Mouse (Mus musculus) 3T3-L1 (cell line): ENCODE measurements at regions not wholly inside any gene's neighbourhood (a gene's known extent, or its start where the extent isn't known, plus 50 kb on each side); places are given as distances from the start of the nearest gene placed in this dataset.
"Not testable (repeated sequence)": the region's sequence is repeated elsewhere in the genome, so short reads cannot be mapped to it uniquely, and the experiment has no call there.

Source experiments
- DNase-seq: peaks from one replicate; pipeline ENCODE4 v3.0.0-alpha.2; 2015; ENCODE audit warnings: low read depth, low spot score

DNA sequence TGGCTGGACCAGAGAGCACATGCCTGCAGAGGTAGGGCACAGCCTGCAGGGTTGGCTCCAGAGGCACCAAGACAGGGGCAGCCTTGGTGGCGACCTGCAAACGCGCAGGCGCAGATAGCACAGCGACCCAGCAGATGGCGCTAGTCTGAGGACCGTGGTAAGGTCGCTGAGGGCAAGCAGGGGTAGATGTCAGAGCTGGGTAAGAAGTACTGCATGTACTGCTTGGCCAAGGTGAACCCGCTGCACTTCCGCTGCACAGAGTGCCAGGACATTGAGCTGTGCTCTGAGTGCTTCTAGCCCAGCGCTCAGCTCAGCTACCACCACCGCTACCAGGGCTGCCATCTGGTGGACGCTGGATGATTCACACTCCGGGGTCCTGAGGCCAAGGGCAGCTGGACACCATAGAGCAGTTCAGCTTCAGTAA, 68.3 kb downstream of the Hsp90b1 start:
- DNase-seq, result peak; percentile 57

DNA sequence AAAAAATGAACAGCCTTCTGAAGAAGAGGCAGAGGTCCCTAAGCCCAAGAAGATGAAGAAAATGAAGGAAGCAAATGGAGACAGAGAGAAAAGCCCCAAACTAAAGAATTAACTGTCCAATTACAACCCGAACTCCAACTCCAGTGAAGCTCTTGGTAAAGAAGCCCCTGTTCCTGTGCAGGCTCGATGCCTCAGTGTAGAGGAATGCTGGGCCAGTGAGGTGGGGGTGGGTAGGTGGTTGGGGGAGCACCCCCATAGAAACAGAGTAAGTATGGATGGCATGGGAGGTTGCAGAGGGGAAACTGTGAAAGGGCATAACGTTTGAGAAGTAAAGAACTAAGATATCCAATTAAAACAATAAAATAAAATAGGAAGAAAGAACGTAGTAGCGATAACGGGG, 68.8 kb downstream of the Hsp90b1 start:
- DNase-seq, result not testable (repeated sequence)

DNA sequence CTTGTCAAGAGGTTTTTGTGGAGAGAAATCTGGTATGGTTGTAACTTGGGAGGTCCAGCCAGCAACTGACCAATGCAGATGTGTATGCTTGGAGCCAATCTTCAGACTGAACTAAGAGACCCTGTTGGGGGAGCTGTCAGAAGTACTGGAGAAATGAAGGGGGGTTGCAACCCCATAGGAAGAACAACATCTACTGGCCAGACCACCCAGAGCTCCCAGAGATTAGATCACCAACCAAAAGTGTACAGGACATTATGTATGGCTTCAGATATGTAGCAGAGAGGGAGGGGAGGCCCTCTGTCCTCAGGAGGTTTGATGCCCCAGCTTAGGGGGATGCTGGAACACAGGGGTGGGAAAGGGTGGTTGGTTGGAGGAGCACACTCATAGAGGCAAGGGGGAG, 78.6 kb downstream of the Hsp90b1 start:
- not testable (repeated sequence) for DNase-seq

DNA sequence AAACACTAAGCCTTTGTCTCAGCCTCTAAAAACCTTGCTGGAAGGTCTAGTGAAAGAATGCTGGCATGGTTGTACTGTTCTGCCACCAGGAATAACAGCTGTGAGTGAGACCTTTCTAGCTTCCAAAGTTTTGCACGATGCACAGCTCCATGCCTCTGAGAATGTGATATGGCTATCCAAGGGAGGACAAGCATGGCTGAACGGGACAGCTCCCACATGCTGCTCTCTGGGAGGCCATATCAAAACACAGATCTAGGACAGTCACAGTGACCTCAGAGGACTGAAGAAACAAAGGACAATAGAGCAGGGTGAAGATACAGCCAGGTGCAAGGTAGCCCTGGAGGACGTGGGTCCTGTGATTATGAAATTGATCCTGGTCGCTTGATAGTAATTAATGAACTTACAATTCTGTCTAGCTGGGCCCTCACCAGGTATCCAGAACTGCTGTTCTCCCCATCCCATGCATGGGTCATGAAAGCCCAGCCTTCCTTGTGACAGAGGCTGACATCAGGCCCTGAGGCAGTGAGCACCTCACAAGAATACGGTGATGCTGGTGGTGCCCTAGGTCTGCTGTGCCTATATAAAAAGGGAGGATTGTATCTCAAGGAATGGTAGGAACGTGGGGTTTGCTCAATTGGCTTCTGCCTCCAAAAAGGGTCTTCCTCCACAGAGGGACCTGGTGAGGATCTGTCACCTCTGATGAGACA, 87.2 kb downstream of the Hsp90b1 start:
- not testable (repeated sequence) for DNase-seq

GRCm38 (mm10) chr10:86612341-86612740, 93.0 kb downstream of the Hsp90b1 start:
- peak; percentile 93 for DNase-seq

DNA sequence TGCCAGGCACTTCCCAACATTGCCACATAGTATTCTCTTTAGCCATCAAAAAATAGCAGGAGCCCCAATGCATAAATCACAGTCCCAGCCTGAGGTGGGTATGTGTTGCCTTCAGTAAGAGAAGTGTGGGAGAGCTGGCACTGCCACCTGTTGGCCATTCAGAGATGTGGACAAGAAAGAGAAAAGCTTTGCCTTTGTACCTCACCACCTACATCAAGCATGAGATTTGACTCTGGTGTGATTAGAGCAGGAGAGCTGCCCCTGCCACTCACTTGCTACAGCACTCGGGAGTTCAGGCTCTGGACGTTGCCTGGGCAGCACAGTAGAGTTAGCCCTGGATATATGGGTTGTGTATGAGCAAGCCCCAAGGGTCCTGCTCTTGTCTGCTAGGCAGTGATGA, 95.3 kb downstream of the Hsp90b1 start:
- peak; percentile 19 for DNase-seq

DNA sequence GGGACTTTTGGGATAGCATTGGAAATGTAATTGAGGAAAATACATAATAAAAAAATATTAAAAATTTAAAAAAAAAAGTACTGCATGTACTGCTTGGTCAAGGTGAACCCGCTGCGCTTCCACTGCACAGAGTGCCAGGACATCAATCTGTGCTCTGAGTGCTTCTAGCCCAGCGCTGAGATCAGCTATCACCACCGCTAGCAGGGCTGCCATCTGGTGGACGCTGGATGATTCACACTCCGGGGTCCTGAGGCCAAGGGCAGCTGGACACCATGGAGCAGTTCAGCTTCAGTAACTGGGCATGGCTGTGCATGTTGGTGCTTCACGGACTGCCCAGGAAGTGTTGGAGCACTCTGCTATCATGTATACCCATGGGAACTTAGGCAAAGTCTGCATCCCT, 102.1 kb upstream of the Syn3 start:
- DNase-seq, result not testable (repeated sequence)

GRCm38 (mm10) chr10:86599991-86600390, 101.3 kb upstream of the Syn3 start:
- not testable (repeated sequence) for DNase-seq

- not testable (repeated sequence) for DNase-seq
These were observed 91.5 kb upstream of the Syn3 start for GRCm38 (mm10) chr10:86590211-86590610.

- not testable (repeated sequence) for DNase-seq
These were observed 68.2 kb upstream of the Syn3 start for GRCm38 (mm10) chr10:86566875-86567274.

- DNase-seq, result no peak
These were observed 57.1 kb upstream of the Syn3 start for GRCm38 (mm10) chr10:86555843-86556242.
